ENCODE assay signal across 8 mouse cellular contexts in genomic region chr6:97488280-97488679, GRCm38 (mm10).
DNase-seq lines count a peak whose midpoint lies in the region; ATAC-seq and TF ChIP-seq lines count a peak whose summit lies in the region.

No protein-coding gene starts in this region.

- H3K4me1 ChIP-seq in forebrain, embryonic 10.5 days = peaks cover 27% of the 10 kb centered on the region
- H3K4me1 ChIP-seq in hindbrain, embryonic 14.5 days (replicated peaks; ENCODE audit: control insufficient read depth, insufficient read depth, low read length) = peaks cover 22% of the 10 kb centered on the region
- H3K4me1 ChIP-seq in neural tube, embryonic 15.5 days = peaks cover 39% of the 10 kb centered on the region

- H3K27me3 ChIP-seq in forebrain, embryonic 10.5 days (ENCODE audit: poor library complexity, severe bottlenecking) = peaks cover 53% of the 10 kb centered on the region
- H3K27me3 ChIP-seq in hindbrain, embryonic 14.5 days (ENCODE audit: control insufficient read depth, insufficient read depth, low read length) = no peaks in the 10 kb centered on the region
- H3K27me3 ChIP-seq in neural tube, embryonic 15.5 days (replicated peaks) = no peaks in the 10 kb centered on the region

- peak overlapping the region; percentile 60; the same call in 1 of the 2 replicates for H3K9ac ChIP-seq in hindbrain, embryonic 14.5 days
- no peak overlapping the region for H3K9ac ChIP-seq in neural tube, embryonic 15.5 days (replicated peaks)

- H3K9me3 ChIP-seq in forebrain, embryonic 10.5 days = no peaks in the 10 kb centered on the region
- H3K9me3 ChIP-seq in hindbrain, embryonic 14.5 days (ENCODE audit: control insufficient read depth, low read length) = no peaks in the 10 kb centered on the region
- H3K9me3 ChIP-seq in neural tube, embryonic 15.5 days (replicated peaks) = no peaks in the 10 kb centered on the region

- H3K36me3 ChIP-seq in forebrain, embryonic 10.5 days (replicated peaks) = no peaks in the 10 kb centered on the region
- no peaks in the 10 kb centered on the region for H3K36me3 ChIP-seq in hindbrain, embryonic 14.5 days (replicated peaks; ENCODE audit: control insufficient read depth, insufficient read depth)
- H3K36me3 ChIP-seq in neural tube, embryonic 15.5 days = no peaks in the 10 kb centered on the region

- H3K27ac ChIP-seq in layer of hippocampus, adult 2 months = peak overlapping the region; percentile 81
- no peak overlapping the region for H3K27ac ChIP-seq in forebrain, embryonic 10.5 days
- H3K27ac ChIP-seq in hindbrain, embryonic 14.5 days = no peak overlapping the region
- H3K27ac ChIP-seq in neural tube, embryonic 15.5 days (replicated peaks) = 0 out of 2 replicates have a peak overlapping the region, but pooled peaks have one; percentile 28

- H3K4me2 ChIP-seq in hindbrain, embryonic 14.5 days (replicated peaks) = peak overlapping the region; percentile 97
- H3K4me2 ChIP-seq in neural tube, embryonic 15.5 days = peak overlapping the region; percentile 99

- no peak for ATAC-seq in hindbrain, embryonic 14.5 days (ENCODE audit: low FRiP score)
- no peak for ATAC-seq in neural tube, embryonic 15.5 days (ENCODE audit: low FRiP score)

- no peak for TF ChIP-seq CTCF in layer of hippocampus, adult 2 months (conservative IDR thresholded peaks at IDR 0.05)

- H3K4me3 ChIP-seq in layer of hippocampus, adult 2 months = peak overlapping the region; percentile 35
- H3K4me3 ChIP-seq in forebrain, embryonic 10.5 days = peak overlapping the region; percentile 61
- peak overlapping the region; percentile 41 for H3K4me3 ChIP-seq in hindbrain, embryonic 14.5 days (replicated peaks; ENCODE audit: low read length)
- H3K4me3 ChIP-seq in neural tube, embryonic 15.5 days (replicated peaks) = peak overlapping the region; percentile 50

- 26% methylated on average over 8 of the region's 8 CpGs for WGBS in forebrain, embryonic 10.5 days
- WGBS in hindbrain, embryonic 14.5 days = 19% methylated on average over 8 of the region's 8 CpGs
- WGBS in neural tube, embryonic 15.5 days = 18% methylated on average over 8 of the region's 8 CpGs

- no peak for DNase-seq in layer of hippocampus, adult 2 months (ENCODE audit: low spot score in 2 of 2)
- DNase-seq in layer of hippocampus, adult 9-11 months = no peak
- no peak for DNase-seq in forebrain, embryonic 10.5 days (ENCODE audit: extremely low spot score, low spot score)
- peak; percentile 28 for DNase-seq in hindbrain, embryonic 14.5 days (ENCODE audit: low spot score)
- no peak for DNase-seq in yolk sac, embryonic 10.5 days (ENCODE audit: low spot score)
- DNase-seq in lung, postnatal 25 days (ENCODE audit: low spot score) = no peak
- DNase-seq in spleen, postnatal 14 days (ENCODE audit: low spot score in 2 of 2) = no peak

Comparison
In these comparisons a context has a peak if more than half of its experiments do, and no peak if none do; other contexts are left out.
1. H3K27ac ChIP-seq: peak in layer of hippocampus, adult 2 months (single experiment) and neural tube, embryonic 15.5 days (single experiment); none in forebrain, embryonic 10.5 days (single experiment) and hindbrain, embryonic 14.5 days (single experiment).
2. Peak in every context shown above with its lines, with median percentiles within 50 percentile points of each other: H3K4me3 ChIP-seq.